Mouse (Mus musculus) adrenal gland, adult 18-20 months (tissue): ENCODE results near the gene Gm10058. TPM values are rescaled to one million over a fixed set of nuclear protein-coding genes. Genes with fewer than 3 reads are reported as not detected.
"Not testable (repeated sequence)": the region's sequence is repeated elsewhere in the genome, so short reads cannot be mapped to it uniquely, and the experiment has no call there.

Experiments used
- DNase-seq, 2 experiments: peaks; one replicate each; pipeline ENCODE4 v3.0.0; 2021 to 2022; ENCODE audit warnings: low spot score in 2 of 2
- long read RNA-seq, 2 experiments: library from polyadenylated mRNA; stranded (forward); transcript quantifications; one replicate each; pipeline ENCODE4 v2.0.0; 2021
- total RNA-seq, 2 experiments: library from RNA; stranded (reverse); gene quantifications; 1 replicate in 1 of 2; 2 replicates in 1 of 2; pipeline ENCODE4 v1.2.3; 2021

Gm10058 gene
- not detected for total RNA-seq
- long read RNA-seq, experiment 1 = 0 reads
- long read RNA-seq, experiment 2 = 0 reads

GRCm38 (mm10) chrX:27946785-27947184 is at the start of gene Gm10058:
Gene Gm10058 (minus strand): TSS chrX:27946885.
- DNase-seq = not testable (repeated sequence)
